Mouse (Mus musculus) layer of hippocampus, postnatal 14 days (tissue): ENCODE measurements at regions not wholly inside any gene's neighbourhood (a gene's known extent, or its start where the extent isn't known, plus 50 kb on each side); places are given as distances from the start of the nearest gene placed in this dataset.

Experiments
- DNase-seq, 2 experiments: peaks; one replicate each; pipeline ENCODE4 v3.0.0; 2021 to 2022; ENCODE audit warnings: low spot score in 2 of 2, mixed read lengths in 1 of 2

- no peak for DNase-seq
Observed at GRCm38 (mm10) chr9:118404867-118405266, 73.1 kb upstream of the Eomes start.

DNA sequence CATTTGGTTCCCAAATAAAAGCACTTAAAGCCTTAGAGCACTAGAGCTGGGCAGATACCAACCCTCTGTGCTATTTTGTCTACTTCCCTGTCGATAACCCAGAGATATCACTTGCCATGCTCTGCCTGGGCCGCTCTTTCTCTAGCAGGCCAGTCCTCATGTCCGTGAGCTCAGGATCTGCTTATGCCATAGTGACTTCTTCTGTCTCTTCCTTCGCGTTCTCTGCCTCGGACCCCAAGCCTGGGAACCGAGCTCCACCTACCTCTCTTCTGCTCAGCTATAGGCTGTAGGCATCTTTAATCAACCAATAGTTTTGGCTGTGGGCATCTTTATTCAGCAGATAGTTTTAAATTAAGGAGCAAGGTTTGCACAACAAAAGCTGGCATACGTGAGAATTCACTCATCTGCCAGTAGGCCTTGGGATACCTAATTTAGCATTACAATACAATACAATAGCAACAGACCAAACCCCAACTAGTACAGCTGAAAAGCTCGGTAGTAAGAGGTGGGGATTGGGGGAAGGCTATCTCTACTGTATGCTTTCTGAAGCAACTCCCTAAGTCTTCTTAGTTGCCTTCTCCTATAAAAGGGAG, 72.0 kb upstream of the Eomes start:
- DNase-seq = no peak

DNA sequence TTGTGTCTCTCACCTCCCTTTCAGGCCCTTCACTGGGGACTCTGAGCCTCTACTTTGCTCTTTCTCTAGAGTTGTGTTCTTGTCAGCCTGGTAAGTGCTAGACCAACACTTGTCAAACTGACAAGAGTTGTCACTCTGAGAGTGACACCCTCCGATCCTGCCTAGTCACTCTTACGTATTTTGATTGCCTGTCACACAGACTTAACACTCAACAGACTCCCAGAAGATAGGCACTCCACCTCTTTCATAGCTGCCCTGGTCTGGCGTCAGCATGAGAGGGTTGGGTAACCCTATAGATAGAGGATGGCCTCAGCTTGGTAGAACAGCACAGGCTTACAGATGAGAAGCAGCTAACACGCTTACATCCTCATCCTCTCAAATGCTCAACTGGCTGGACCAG, 62.0 kb upstream of the Eomes start:
- DNase-seq = no peak

DNA sequence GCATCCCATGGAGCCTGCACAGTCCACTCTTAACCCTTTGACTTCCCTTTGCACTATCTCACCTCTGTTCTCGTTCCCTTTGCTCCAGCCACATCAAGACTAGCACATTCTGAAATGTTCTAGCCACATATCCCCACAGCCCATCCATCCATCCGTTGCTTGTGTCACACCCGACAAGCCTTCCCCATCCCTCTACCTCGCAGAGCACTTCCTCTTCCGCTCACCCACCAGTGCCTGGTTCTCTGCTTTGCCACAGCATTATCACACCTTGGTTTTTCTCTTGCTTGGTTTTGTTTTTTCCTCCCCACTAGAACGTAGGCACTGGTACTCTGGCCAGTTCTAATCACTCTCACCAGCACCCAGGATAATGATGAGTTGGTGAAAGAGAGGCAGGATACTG, 61.5 kb upstream of the Eomes start:
- no peak for DNase-seq

DNA sequence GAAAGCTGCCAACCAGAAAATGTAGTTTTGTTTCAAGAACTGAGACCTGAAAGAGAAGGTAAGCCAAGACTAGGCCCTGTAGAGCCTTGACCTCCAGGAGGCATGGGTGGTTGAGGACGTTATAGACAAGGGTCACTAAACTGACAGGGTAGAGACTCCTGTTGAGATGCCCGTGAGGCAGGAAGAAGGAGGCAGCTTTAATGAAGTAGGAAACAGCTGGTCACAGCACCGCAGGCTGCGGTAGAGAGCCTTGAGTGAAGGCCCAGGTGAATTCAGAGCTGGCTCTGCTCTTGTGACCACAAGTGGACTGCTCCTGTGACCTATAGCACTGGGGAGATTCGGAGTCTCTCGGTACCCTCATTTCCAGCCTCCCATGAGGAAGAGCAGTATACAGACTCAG, 53.7 kb upstream of the Eomes start:
- no peak for DNase-seq
